Mouse (Mus musculus) heart, adult 18-20 months (tissue): Measurements from ENCODE around the gene Osbp2. TPM values are rescaled to one million over a fixed set of nuclear protein-coding genes. Genes with fewer than 3 reads are reported as not detected.

Experiments
- DNase-seq, 2 experiments: peaks; one replicate each; pipeline ENCODE4 v3.0.0; 2021 to 2022; ENCODE audit warnings: mixed read lengths in 1 of 2
- total RNA-seq, 2 experiments: library from RNA; stranded (reverse); gene quantifications; 2 replicates each; pipeline ENCODE4 v1.2.3; 2021

Osbp2 gene
- total RNA-seq, 2 experiments from 2014 or later = 17.9 to 20.3 TPM

GRCm38 (mm10) chr11:3823378-3823777 lies 40.3 kb downstream of the Osbp2 start:
- no peak for DNase-seq

- DNase-seq = no peak
Measured at GRCm38 (mm10) chr11:3817986-3818758, 45.5 kb downstream of the Osbp2 start.

GRCm38 (mm10) chr11:3815951-3816350 lies 47.8 kb downstream of the Osbp2 start:
- DNase-seq = no peak

- no peak for DNase-seq
Measured at GRCm38 (mm10) chr11:3813340-3813739, 50.4 kb downstream of the Osbp2 start.

- peak in 1 of 2 experiments; percentile 35 for DNase-seq
Measured at GRCm38 (mm10) chr11:3808162-3808561, 55.5 kb downstream of the Osbp2 start.

- peak in 1 of 2 experiments; percentile 9 for DNase-seq
Measured at GRCm38 (mm10) chr11:3805362-3805761, 58.3 kb downstream of the Osbp2 start.

- no peak for DNase-seq
Measured at GRCm38 (mm10) chr11:3804639-3805038, 59.1 kb downstream of the Osbp2 start.

- no peak for DNase-seq
Measured at GRCm38 (mm10) chr11:3802057-3802456, 61.6 kb downstream of the Osbp2 start.

GRCm38 (mm10) chr11:3797631-3798215 lies 66.0 kb downstream of the Osbp2 start:
- DNase-seq = no peak

GRCm38 (mm10) chr11:3790736-3791135 lies 73.0 kb downstream of the Osbp2 start:
- no peak for DNase-seq

GRCm38 (mm10) chr11:3789919-3790318 lies 73.8 kb downstream of the Osbp2 start:
- no peak for DNase-seq

- peak; percentile 66 to 90 for DNase-seq
Measured at GRCm38 (mm10) chr11:3786564-3786963, 77.1 kb downstream of the Osbp2 start.

GRCm38 (mm10) chr11:3775263-3775644 lies 88.4 kb downstream of the Osbp2 start:
- DNase-seq = no peak

- DNase-seq = peak in 1 of 2 experiments; percentile 23
Measured at GRCm38 (mm10) chr11:3774463-3775262, 89.0 kb downstream of the Osbp2 start.

GRCm38 (mm10) chr11:3773782-3774462 lies 89.8 kb downstream of the Osbp2 start:
- no peak for DNase-seq

- DNase-seq = no peak
Measured at GRCm38 (mm10) chr11:3773136-3773535, 90.6 kb downstream of the Osbp2 start.

- DNase-seq = no peak
Measured at GRCm38 (mm10) chr11:3771348-3771747, 92.4 kb downstream of the Osbp2 start.

GRCm38 (mm10) chr11:3767830-3768229 lies 95.9 kb downstream of the Osbp2 start:
- DNase-seq = no peak

GRCm38 (mm10) chr11:3766964-3767363 lies 96.7 kb downstream of the Osbp2 start:
- DNase-seq = no peak

GRCm38 (mm10) chr11:3764352-3764751 lies 99.4 kb downstream of the Osbp2 start:
- no peak for DNase-seq

- no peak for DNase-seq
Measured at GRCm38 (mm10) chr11:3761775-3762501, 101.8 kb downstream of the Osbp2 start.

GRCm38 (mm10) chr11:3761339-3761738 lies 102.4 kb downstream of the Osbp2 start:
- DNase-seq = no peak
